Mouse (Mus musculus) testis, postnatal 10 days (tissue): Measurements from ENCODE around the gene Lrrc3.

Experiments used
- DNase-seq: peaks from one replicate; pipeline ENCODE4 v3.0.0; 2021; ENCODE audit warnings: low spot score

Lrrc3 gene

DNA sequence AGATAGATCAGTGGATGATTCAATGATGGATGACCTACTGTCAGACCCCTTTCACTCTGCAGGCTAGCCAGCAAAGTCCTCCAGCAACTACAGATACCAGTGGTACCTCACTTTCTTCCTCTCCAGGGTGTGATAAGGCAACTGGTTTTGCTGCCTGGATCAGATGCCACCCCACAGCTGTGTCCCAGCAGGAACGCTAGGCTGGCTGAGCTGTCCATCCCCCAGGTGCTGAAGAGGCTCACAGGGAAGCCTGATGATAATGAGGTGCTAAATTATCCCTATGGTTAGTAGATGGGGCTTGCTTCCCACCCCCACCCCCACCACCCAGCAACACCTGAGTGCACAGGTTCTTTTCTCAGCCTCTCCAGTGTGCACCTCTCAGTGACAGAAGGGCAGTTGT lies 34.8 kb downstream of the Lrrc3 start:
- DNase-seq = no peak

DNA sequence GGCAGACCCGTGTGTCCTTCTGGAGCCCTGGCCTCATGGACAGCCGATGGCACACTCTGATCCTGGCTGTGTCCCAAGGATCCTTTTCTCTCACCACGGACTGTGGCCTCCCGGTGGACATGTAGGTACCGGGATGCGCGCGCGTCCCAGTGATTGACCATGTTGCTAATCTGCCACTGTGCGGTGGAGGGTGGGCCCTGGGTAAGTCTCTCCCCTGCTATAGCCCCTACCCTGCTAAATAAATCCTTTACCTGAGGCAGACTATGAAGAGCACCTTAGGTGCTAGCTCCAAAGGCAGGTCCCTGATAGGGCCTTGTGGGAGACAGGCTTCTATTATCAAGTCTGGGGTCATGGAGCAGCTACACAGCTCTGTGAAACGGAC lies 37.6 kb downstream of the Lrrc3 start:
- no peak for DNase-seq

DNA sequence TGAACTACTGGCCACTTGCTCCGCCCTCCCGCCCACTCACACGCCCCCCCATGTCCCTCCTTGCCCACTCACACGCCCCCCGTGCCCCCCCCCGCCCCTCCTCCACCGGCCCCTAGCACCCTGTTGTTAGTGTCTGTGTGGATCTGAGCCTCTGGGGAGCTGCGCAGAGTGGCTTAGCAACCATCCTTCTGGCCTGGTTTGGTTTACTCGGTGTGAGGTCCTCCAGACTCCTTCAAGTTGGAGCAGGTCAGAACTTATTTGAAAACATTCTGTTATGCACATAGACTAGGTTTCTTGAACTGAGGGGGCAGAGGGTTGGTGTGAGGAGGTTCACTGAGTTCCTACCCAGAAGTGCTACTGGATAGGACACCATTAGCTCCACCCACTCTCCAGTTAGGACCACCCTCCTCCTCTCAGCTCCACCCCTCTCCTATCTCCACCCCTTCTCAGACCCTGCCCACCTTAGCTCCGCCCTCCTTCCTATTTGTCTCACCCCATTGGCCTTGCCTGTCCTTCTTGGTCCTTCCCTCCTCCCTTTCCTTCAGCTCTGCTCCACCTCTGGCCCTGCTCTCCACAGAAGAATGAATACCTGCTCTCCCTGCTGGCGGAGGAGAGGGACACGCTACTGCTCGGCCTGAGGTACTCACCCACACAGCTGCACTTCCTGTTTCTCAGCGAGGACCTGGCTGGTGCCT lies 38.1 kb downstream of the Lrrc3 start:
- DNase-seq = peak; percentile 67

DNA sequence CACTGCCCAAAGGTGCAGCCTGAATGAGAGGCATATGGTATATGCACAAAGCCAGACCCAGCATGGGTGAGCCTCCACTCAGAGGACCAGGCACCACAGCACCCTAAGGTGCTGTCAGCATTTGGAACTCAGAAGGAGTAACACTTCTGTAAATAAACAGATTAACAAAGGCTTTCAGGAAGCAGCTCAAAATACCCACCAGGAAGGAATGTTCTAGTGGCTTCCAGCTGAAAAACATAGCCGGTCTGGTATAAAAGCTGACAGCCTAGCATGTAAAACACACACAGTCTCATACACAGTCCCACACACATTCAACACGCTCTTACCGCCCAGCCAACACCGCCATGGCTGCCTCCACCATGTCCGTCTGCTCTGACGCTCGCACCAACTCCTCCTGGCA lies 40.7 kb downstream of the Lrrc3 start, which contains the start of gene Gm3285:
Gene Gm3285 (plus strand): TSS at position 301 of the 400 bp plus-strand sequence.
- no peak for DNase-seq

DNA sequence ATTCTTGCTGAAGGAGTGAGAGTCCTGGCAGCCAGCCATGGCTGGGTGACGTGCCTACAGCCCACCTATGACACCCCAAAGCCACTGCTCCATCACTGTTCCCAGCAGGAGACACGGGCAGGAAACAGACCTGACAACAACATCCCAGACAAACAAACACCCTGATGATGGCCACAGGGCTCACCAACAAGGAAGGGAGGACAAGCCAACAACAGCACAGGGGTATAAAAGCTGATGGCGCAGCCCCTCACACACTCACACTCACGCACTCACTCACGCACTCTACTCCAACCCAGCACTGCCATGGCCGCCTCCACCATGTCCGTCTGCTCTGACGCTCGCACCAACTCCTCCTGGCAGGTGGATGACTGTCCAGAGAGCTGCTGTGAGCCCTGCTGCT lies 49.8 kb downstream of the Lrrc3 start, which contains the start of gene Gm10318:
Gene Gm10318 (plus strand): TSS at position 301 of the 400 bp plus-strand sequence.
- no peak for DNase-seq
